Mouse (Mus musculus) gastrocnemius, postnatal 10 days (tissue): Measurements from ENCODE around the gene Rad54l. TPM values are rescaled to one million over a fixed set of nuclear protein-coding genes. Genes with fewer than 3 reads are reported as not detected.
A peak's percentile ranks its signal among the peaks of the same experiment; 100 is the strongest.

ENCODE experiments used
- DNase-seq: peaks from one replicate; pipeline ENCODE4 v3.0.0; 2021; ENCODE audit warnings: mixed read lengths
- total RNA-seq, 2 experiments: library from RNA; stranded (reverse); gene quantifications; 2 replicates each; pipeline ENCODE4 v1.2.3; 2021

The Rad54l gene
- total RNA-seq, 2 experiments from 2014 or later, result 2.2 to 3.6 TPM

GRCm38 (mm10) chr4:116141736-116142135 lies 18.2 kb upstream of the Rad54l start:
- DNase-seq, result no peak

- DNase-seq, result no peak
Observed at GRCm38 (mm10) chr4:116140801-116141574, 17.5 kb upstream of the Rad54l start.

- DNase-seq, result no peak
Observed at GRCm38 (mm10) chr4:116137421-116137996, 14.0 kb upstream of the Rad54l start.

GRCm38 (mm10) chr4:116134990-116135389 lies 11.5 kb upstream of the Rad54l start:
- DNase-seq, result no peak

GRCm38 (mm10) chr4:116133126-116133525 lies 9.6 kb upstream of the Rad54l start:
- DNase-seq, result no peak

- DNase-seq, result no peak
Observed at GRCm38 (mm10) chr4:116127956-116128355, 4.5 kb upstream of the Rad54l start.

GRCm38 (mm10) chr4:116125803-116126386 lies 2.4 kb upstream of the Rad54l start:
- no peak for DNase-seq

GRCm38 (mm10) chr4:116122762-116123161 lies 728 bp downstream of the Rad54l start:
- DNase-seq, result no peak

GRCm38 (mm10) chr4:116111486-116111885 lies 12.0 kb downstream of the Rad54l start:
- no peak for DNase-seq

GRCm38 (mm10) chr4:116110695-116111094 lies 12.8 kb downstream of the Rad54l start:
- DNase-seq, result no peak

- no peak for DNase-seq
Observed at GRCm38 (mm10) chr4:116105278-116105677, 18.2 kb downstream of the Rad54l start.

GRCm38 (mm10) chr4:116100959-116101358 lies 22.5 kb downstream of the Rad54l start:
- no peak for DNase-seq

GRCm38 (mm10) chr4:116097211-116097610 lies 26.3 kb downstream of the Rad54l start:
- DNase-seq, result no peak

GRCm38 (mm10) chr4:116096291-116096690 lies 27.2 kb downstream of the Rad54l start:
- no peak for DNase-seq

- DNase-seq, result peak; percentile 19
Observed at GRCm38 (mm10) chr4:116088510-116089249, 34.8 kb downstream of the Rad54l start.

- no peak for DNase-seq
Observed at GRCm38 (mm10) chr4:116077240-116078095, 46.0 kb downstream of the Rad54l start.

GRCm38 (mm10) chr4:116076369-116077231 lies 46.9 kb downstream of the Rad54l start:
- DNase-seq, result peak; percentile 22

GRCm38 (mm10) chr4:116075631-116076368 lies 47.7 kb downstream of the Rad54l start:
- peak; percentile 81 for DNase-seq

GRCm38 (mm10) chr4:116074861-116075620 lies 48.4 kb downstream of the Rad54l start, which contains the start of the genes Uqcrh and Lrrc41:
Gene Uqcrh (minus strand): TSS chr4:116075071.
Gene Lrrc41 (plus strand): TSS chr4:116075269.
- peak; percentile 96 for DNase-seq
